Mouse (Mus musculus) layer of hippocampus, postnatal 36 days (tissue): ENCODE results near the gene Gm20888. TPM values are rescaled to one million over a fixed set of nuclear protein-coding genes. Genes with fewer than 3 reads are reported as not detected.
"Not testable (repeated sequence)": the region's sequence is repeated elsewhere in the genome, so short reads cannot be mapped to it uniquely, and the experiment has no call there.

Experiments
- DNase-seq, 2 experiments: peaks; one replicate each; pipeline ENCODE4 v3.0.0; 2022
- total RNA-seq, 2 experiments: library from RNA; stranded (reverse); gene quantifications; 2 replicates each; pipeline ENCODE4 v1.2.3; 2021

Gene Gm20888
- total RNA-seq = not detected

DNA sequence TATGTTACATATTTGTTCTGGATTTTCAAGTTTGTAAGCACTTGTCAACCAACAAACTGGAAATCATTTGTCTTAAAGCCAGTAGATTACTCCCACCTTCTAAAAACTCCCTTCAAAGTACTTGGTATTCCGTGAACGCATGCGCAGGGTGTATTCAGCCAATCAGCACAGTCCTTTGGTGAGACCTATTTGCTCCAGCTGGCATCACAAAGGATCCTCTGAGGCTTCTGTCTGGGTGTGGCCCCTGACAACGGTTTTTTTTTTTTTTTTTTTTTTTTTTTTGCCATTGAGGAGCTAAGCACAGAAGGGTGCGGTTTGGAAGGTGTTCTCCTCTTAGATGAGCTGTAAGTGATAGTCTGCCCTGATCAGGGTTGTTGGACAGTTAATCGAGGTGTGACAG is at the start of gene Gm20888:
TSS of gene Gm20888 (plus strand) at position 301 of the 400 bp plus-strand sequence.
- DNase-seq = not testable (repeated sequence)

Other genes with a start within 250 kb of the Gm20888 start
- gene Gm21118, start 168.2 kb upstream of the Gm20888 start, total RNA-seq = not detected
- not detected for gene Gm29423, start 138.6 kb upstream of the Gm20888 start, total RNA-seq
- gene Gm29644, start 138.5 kb upstream of the Gm20888 start, total RNA-seq = not detected